Mouse (Mus musculus): Measurements from ENCODE around the gene Vcan. TPM values are rescaled to one million over a fixed set of nuclear protein-coding genes. Genes with fewer than 3 reads are reported as not detected.

The Vcan gene
- 41.4 and 51.4 TPM in 2 replicates for polyA plus RNA-seq (2014; fragmentation: Nextera tagmentation; extraction: Ambion mirVana)

DNA sequence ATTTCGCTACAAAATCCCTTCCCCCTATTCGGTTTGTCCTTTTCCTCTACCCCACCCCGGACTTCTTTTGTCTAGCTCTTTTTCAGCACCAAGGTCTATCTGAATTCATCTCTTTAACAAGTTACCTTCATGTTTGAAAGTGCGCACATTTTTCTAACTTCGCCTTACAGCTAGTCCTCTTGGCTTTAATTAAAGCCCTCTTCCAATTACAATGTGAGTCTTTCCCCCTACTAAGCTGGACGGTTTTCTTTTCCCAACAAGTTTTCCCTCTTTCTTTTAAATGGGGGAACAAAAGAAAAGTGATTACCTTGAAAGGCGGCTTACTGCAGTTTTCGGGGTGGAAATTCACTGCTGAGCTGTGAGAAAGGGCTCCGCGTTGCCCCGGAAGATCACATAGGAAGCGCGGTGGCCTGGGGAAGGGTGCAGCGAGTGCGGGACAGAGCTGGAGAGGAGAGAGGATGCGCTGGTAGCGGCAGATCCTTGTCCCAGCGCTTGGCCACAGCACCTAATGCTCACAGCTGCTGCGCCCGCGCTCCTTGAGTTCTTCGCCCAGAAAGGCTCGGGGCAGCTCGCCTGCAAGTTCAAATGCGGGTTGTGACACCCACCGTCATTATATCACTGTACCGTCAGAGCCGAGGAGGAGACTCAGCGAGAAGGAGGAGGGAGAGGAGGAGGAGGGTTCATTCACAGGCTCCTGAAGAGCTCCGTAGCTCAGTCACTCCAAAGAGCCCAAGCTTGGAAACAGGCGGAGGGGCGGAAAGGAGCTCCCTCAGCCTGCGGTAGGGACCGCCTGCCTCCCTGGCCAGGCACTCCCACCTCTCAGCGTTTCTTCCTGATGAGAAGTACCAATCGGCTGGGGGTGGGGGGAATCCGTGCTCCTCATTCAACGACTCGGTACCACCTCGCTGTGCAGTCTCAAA is at the start of gene Vcan:
TSS of gene Vcan (minus strand) at position 744 of the 920 bp plus-strand sequence.
- H3K9me3 ChIP-seq (replicated peaks; ENCODE audit: control insufficient read depth, low read length), result no peaks in the 10 kb centered on the region
- no peaks in the 10 kb centered on the region for H3K27me3 ChIP-seq (replicated peaks; ENCODE audit: control insufficient read depth, insufficient read depth, low read length)
- H3K4me2 ChIP-seq (ENCODE audit: low read length), result peak within 1 kb of the TSS; percentile 93
- H3K36me3 ChIP-seq (ENCODE audit: control insufficient read depth, insufficient read depth, low read length), result no peaks in the 10 kb centered on the region
- H3K27ac ChIP-seq (ENCODE audit: low read depth, low read length), result peak within 1 kb of the TSS; percentile 88
- DNase-seq (ENCODE audit: low spot score) (peak; percentile 83), ATAC-seq (peak; percentile 59)
- 1% methylated on average over 39 of the region's 40 CpGs for WGBS
- H3K4me3 ChIP-seq (ENCODE audit: low read depth, low read length), result peak within 1 kb of the TSS; percentile 54
- H3K4me1 ChIP-seq (ENCODE audit: control insufficient read depth, insufficient read depth, low read length), result peaks cover 5% of the 10 kb centered on the region
- H3K9ac ChIP-seq (ENCODE audit: low read length), result peak within 1 kb of the TSS; percentile 74

DNA sequence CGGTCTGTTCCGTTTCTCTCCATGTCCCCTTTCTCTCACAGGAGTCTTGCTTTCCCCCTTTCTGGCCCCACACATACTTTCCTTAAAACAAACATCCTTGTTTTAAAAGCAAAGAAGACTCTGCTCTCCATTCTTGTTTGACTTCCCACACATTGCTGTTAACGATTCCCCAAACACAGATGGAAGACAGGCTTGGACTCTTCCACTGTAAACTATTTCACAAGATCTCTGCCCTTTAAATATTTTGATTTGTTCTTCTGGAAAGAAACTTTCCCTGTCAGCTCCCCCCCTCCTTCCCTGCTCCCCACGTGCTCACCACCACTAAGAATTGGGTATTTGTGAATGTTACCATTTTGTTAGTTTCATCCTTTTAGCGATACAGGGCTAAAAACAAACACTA is 49.2 kb upstream of the Vcan start:
- DNase-seq (ENCODE audit: low spot score), result no peak
- 51% methylated on average over 5 of the region's 5 CpGs for WGBS

DNA sequence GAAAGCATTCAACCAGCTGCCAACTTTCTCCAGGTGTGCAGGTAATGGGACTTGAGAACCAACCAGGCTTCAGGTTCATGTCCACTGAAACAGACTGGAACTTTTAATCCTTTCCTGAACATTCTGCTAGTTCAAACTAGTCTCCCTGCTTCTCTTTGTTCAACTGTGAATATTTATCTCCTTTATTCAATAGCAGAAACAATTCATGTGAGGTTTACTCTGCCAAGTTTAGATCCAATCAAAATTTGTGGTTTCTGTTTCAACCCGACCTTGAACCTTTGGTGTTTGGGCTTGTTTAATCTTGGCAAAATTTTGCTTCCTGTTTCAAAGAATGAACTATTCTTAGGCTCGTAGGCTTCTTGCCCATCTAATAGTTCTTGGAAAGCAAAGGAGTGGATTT is 40.6 kb upstream of the Vcan start:
- Histone ChIP-seq H3K4me1 (ENCODE audit: control insufficient read depth, insufficient read depth, low read length) (peaks cover 5% of the 10 kb centered on the region), H3K4me2 (ENCODE audit: low read length) (no peak overlapping the region), H3K27me3 (replicated peaks; ENCODE audit: control insufficient read depth, insufficient read depth, low read length) (no peaks in the 10 kb centered on the region), H3K36me3 (ENCODE audit: control insufficient read depth, insufficient read depth, low read length) (no peaks in the 10 kb centered on the region), H3K9ac (ENCODE audit: low read length) (no peak overlapping the region), H3K4me3 (ENCODE audit: low read depth, low read length) (no peak overlapping the region), H3K27ac (ENCODE audit: low read depth, low read length) (no peak overlapping the region), H3K9me3 (replicated peaks; ENCODE audit: control insufficient read depth, low read length) (no peaks in the 10 kb centered on the region)
- no peak for ATAC-seq
- WGBS, result 63% methylated on average over 2 of the region's 2 CpGs
- no peak for DNase-seq (ENCODE audit: low spot score)

More for the DNA sequence above, 49.2 kb upstream of the Vcan start:
- no peak overlapping the region for H3K27ac ChIP-seq (ENCODE audit: low read depth, low read length)
- no peaks in the 10 kb centered on the region for H3K9me3 ChIP-seq (replicated peaks; ENCODE audit: control insufficient read depth, low read length)
- no peak for ATAC-seq
- no peak overlapping the region for H3K4me2 ChIP-seq (ENCODE audit: low read length)
- no peak overlapping the region for H3K4me3 ChIP-seq (ENCODE audit: low read depth, low read length)
- H3K27me3 ChIP-seq (replicated peaks; ENCODE audit: control insufficient read depth, insufficient read depth, low read length), result no peaks in the 10 kb centered on the region
- H3K4me1 ChIP-seq (ENCODE audit: control insufficient read depth, insufficient read depth, low read length), result no peaks in the 10 kb centered on the region
- H3K9ac ChIP-seq (ENCODE audit: low read length), result no peak overlapping the region
- no peaks in the 10 kb centered on the region for H3K36me3 ChIP-seq (ENCODE audit: control insufficient read depth, insufficient read depth, low read length)

DNA sequence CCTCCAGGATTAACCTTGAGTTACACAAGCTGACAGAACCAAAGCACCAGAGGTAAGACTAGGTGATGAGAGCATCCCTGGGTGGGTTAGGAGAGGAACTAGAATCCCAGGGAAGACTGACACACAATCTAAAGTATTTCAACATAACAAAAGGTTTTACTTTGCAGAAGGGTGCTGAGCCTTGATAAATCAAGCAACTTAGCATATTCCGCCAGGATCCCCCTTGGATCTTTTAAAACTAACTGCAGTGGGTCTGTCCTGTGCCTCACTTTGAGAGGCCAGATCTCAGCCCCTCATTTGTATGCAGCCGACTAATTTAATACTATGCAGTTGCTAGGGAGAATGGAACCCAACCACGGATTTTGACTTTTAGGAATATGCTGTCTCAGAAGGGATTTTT is 38.0 kb upstream of the Vcan start:
- no peak for DNase-seq (ENCODE audit: low spot score)
- Histone ChIP-seq H3K9ac (ENCODE audit: low read length) (no peak overlapping the region), H3K9me3 (replicated peaks; ENCODE audit: control insufficient read depth, low read length) (no peaks in the 10 kb centered on the region), H3K36me3 (ENCODE audit: control insufficient read depth, insufficient read depth, low read length) (no peaks in the 10 kb centered on the region), H3K4me3 (ENCODE audit: low read depth, low read length) (no peak overlapping the region), H3K4me1 (ENCODE audit: control insufficient read depth, insufficient read depth, low read length) (peaks cover 5% of the 10 kb centered on the region), H3K27me3 (replicated peaks; ENCODE audit: control insufficient read depth, insufficient read depth, low read length) (no peaks in the 10 kb centered on the region), H3K4me2 (ENCODE audit: low read length) (no peak overlapping the region), H3K27ac (ENCODE audit: low read depth, low read length) (no peak overlapping the region)
- whole genome bisulfite sequencing, result 52% methylated on average over 3 of the region's 3 CpGs
- ATAC-seq, result no peak

DNA sequence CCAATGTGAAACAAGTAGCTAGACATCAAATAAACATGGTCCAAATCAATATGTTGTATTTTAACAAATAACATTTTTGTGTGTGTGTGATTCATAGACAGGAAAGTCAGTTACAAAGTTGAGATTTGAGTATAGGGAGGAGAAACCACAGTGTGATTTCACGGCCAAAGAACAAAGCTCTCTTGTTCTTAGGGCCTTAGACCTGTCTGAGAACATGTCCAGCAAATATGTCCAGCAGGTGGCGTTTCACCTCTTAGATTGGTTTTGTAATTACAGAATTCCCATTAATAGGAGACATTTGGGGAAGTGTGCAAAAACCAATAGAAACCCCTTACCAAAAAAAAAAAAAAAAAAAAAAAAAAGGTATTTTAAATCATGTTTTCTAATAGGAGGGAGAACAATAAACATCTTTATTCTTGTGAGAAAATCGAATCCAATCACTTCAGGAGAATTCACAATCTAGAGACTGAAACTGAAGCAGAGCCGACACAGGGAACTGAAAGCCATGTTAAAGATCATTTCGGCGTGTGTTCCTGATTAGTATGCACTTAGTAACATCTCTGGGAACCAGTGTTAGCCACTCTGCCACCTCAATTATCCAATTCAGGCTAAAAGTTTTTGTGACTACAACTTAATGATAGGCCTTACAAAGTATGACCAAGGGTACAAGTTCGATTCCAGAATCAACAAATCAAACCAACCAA is 37.1 kb upstream of the Vcan start:
- ATAC-seq (peak; percentile 73; the same call in 1 of the 2 replicates), DNase-seq (ENCODE audit: low spot score) (peak; percentile 92)
- Histone ChIP-seq H3K4me1 (ENCODE audit: control insufficient read depth, insufficient read depth, low read length) (peaks cover 5% of the 10 kb centered on the region), H3K9ac (ENCODE audit: low read length) (no peak overlapping the region), H3K9me3 (replicated peaks; ENCODE audit: control insufficient read depth, low read length) (no peaks in the 10 kb centered on the region), H3K4me3 (ENCODE audit: low read depth, low read length) (no peak overlapping the region), H3K27ac (ENCODE audit: low read depth, low read length) (no peak overlapping the region), H3K4me2 (ENCODE audit: low read length) (no peak overlapping the region), H3K36me3 (ENCODE audit: control insufficient read depth, insufficient read depth, low read length) (no peaks in the 10 kb centered on the region), H3K27me3 (replicated peaks; ENCODE audit: control insufficient read depth, insufficient read depth, low read length) (no peaks in the 10 kb centered on the region)
- WGBS, result 47% methylated on average over 7 of the region's 7 CpGs

DNA sequence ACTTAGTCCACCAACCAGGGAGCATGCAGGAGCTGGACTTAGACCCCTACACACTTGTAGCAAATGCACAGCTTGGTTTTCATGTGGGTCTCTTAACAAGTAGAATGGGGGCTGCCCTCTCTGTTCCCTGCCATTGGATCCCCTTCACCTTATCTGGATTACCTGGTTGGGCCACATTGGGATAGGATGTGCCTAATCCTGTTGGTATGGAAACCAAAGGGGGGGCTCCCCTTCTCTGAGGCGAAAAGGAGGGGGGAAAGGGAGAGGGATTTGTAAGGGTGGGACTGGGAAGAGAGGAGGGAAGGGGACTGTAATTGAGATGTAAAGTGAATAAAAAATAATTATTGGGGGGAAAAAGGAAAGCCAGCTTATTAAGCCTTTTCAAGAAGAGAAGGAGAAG is 35.5 kb upstream of the Vcan start:
- 11% methylated on average over 1 of the region's 1 CpGs for WGBS
- Histone ChIP-seq H3K9ac (ENCODE audit: low read length) (no peak overlapping the region), H3K27me3 (replicated peaks; ENCODE audit: control insufficient read depth, insufficient read depth, low read length) (no peaks in the 10 kb centered on the region), H3K4me2 (ENCODE audit: low read length) (no peak overlapping the region), H3K36me3 (ENCODE audit: control insufficient read depth, insufficient read depth, low read length) (no peaks in the 10 kb centered on the region), H3K4me3 (ENCODE audit: low read depth, low read length) (no peak overlapping the region), H3K27ac (ENCODE audit: low read depth, low read length) (no peak overlapping the region), H3K9me3 (replicated peaks; ENCODE audit: control insufficient read depth, low read length) (no peaks in the 10 kb centered on the region), H3K4me1 (ENCODE audit: control insufficient read depth, insufficient read depth, low read length) (peaks cover 5% of the 10 kb centered on the region)
- ATAC-seq (0 out of 2 replicates have a peak, but pooled peaks have one; percentile 24), DNase-seq (ENCODE audit: low spot score) (no peak)

- Histone ChIP-seq H3K9ac (ENCODE audit: low read length) (no peak overlapping the region), H3K4me2 (ENCODE audit: low read length) (no peak overlapping the region), H3K27ac (ENCODE audit: low read depth, low read length) (no peak overlapping the region), H3K9me3 (replicated peaks; ENCODE audit: control insufficient read depth, low read length) (no peaks in the 10 kb centered on the region), H3K36me3 (ENCODE audit: control insufficient read depth, insufficient read depth, low read length) (no peaks in the 10 kb centered on the region), H3K27me3 (replicated peaks; ENCODE audit: control insufficient read depth, insufficient read depth, low read length) (no peaks in the 10 kb centered on the region), H3K4me3 (ENCODE audit: low read depth, low read length) (no peak overlapping the region), H3K4me1 (ENCODE audit: control insufficient read depth, insufficient read depth, low read length) (peaks cover 5% of the 10 kb centered on the region)
- ATAC-seq, result no peak
- WGBS, result 88% methylated on average over 1 of the region's 1 CpGs
- no peak for DNase-seq (ENCODE audit: low spot score)
These were observed 34.8 kb upstream of the Vcan start for GRCm38 (mm10) chr13:89777146-89777545.

DNA sequence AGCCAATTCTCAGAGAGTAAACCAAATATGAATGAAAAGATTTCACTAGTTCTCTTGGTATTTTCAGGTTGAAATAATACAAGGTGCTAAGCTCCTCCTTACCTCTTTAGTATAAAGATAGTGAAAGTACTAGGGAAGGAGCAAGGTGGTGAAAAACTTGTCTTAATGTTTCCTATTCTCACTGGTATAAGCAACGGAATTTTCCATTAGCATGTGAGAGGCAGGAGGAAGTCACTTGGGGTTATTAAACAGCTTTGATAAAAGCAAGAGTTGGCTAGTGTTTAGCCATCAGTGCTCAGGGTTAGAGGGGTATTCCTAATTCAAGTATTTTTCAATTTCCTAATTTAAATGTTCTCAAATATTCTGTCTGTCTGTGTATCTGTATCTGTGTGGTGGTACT is 24.2 kb upstream of the Vcan start:
- WGBS, result 88% methylated on average over 1 of the region's 1 CpGs

DNA sequence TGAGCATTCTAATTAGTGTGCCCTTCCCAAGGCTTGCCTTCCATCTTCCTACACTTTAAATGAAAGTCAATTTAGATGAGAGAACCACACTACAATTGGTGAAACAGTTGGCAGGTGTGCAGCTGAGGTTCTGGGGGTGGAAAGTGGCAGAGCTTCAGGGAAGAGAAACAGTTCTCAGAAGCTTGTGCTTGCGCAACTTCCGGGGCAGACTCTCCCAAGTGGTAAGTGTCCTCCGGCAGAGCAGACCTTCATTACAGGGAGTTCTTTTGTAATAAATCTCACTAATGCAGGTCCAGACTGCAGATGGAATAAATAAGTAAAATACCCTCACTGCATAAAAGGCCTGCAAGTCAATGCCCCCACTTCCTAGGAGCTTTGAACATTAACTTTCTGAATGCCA is 23.7 kb upstream of the Vcan start:
- 91% methylated on average over 3 of the region's 3 CpGs for WGBS
- no peak overlapping the region for H3K4me3 ChIP-seq (ENCODE audit: low read depth, low read length)
- DNase-seq (ENCODE audit: low spot score) (no peak), ATAC-seq (no peak)
- no peaks in the 10 kb centered on the region for H3K36me3 ChIP-seq (ENCODE audit: control insufficient read depth, insufficient read depth, low read length)
- no peaks in the 10 kb centered on the region for H3K9me3 ChIP-seq (replicated peaks; ENCODE audit: control insufficient read depth, low read length)
- no peak overlapping the region for H3K9ac ChIP-seq (ENCODE audit: low read length)
- no peaks in the 10 kb centered on the region for H3K27me3 ChIP-seq (replicated peaks; ENCODE audit: control insufficient read depth, insufficient read depth, low read length)
- H3K4me2 ChIP-seq (ENCODE audit: low read length), result no peak overlapping the region
- H3K27ac ChIP-seq (ENCODE audit: low read depth, low read length), result no peak overlapping the region
- no peaks in the 10 kb centered on the region for H3K4me1 ChIP-seq (ENCODE audit: control insufficient read depth, insufficient read depth, low read length)

More for the DNA sequence above, 24.2 kb upstream of the Vcan start:
- H3K27ac ChIP-seq (ENCODE audit: low read depth, low read length), result no peak overlapping the region
- no peaks in the 10 kb centered on the region for H3K27me3 ChIP-seq (replicated peaks; ENCODE audit: control insufficient read depth, insufficient read depth, low read length)
- no peak for ATAC-seq
- no peak overlapping the region for H3K9ac ChIP-seq (ENCODE audit: low read length)
- no peaks in the 10 kb centered on the region for H3K9me3 ChIP-seq (replicated peaks; ENCODE audit: control insufficient read depth, low read length)
- no peak overlapping the region for H3K4me3 ChIP-seq (ENCODE audit: low read depth, low read length)
- no peak overlapping the region for H3K4me2 ChIP-seq (ENCODE audit: low read length)
- H3K36me3 ChIP-seq (ENCODE audit: control insufficient read depth, insufficient read depth, low read length), result no peaks in the 10 kb centered on the region
- no peak for DNase-seq (ENCODE audit: low spot score)
- no peaks in the 10 kb centered on the region for H3K4me1 ChIP-seq (ENCODE audit: control insufficient read depth, insufficient read depth, low read length)

Data from forebrain, embryonic 14.5 days (tissue).